Mouse (Mus musculus): ENCODE data around the gene Rai1. TPM values are rescaled to one million over a fixed set of nuclear protein-coding genes. Genes with fewer than 3 reads are reported as not detected.

The Rai1 gene
- 10 to 100 TPM; 12.2 to 24.5 TPM for polyA plus RNA-seq (2012; fragmentation: generic; extraction: Trizol)

DNA sequence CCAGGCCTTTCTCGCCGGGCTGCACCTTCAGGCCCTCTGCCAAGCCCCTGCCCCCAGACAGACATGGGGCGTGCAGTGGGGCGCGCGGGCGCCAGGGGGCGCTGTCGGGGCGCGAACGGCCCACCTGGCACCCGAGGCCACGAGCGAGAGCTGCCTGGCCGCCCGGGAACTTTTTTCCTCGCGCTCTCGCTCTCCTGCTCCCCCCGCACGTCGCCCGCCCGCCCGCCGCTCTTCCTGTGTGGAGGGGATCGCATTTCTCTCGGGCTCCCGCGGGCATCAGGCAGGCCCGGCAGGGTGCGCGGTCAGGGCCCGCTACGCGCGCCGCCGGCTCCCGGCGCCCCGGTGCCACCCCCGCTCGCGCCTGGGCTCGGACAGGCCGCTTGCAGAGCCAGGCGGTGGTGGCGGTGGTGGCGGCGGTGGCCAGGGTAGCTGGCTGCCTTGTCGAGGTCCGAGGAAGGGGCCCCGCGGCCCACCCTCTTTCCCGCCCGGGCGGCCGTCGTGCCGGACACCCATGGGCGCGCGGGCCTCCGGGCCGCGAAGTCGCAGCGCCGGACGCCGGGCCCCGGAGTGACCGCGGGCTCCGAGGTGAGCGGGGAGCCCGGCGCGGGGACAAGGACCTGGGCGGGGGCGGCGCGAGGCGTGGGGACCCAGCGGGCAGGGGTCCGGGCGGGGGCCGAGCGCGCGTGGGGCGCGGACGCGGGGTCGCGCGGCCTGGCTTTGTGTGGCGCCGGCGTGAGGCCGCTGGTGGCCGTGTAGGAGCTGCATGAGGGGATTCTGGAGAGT, at the start of gene Rai1:
Rai1 (plus strand) TSS at position 204 of the 783 bp plus-strand sequence.

GRCm38 (mm10) chr11:60222469-60223236, 117.8 kb downstream of the Rai1 start, which contains the start of gene Srebf1:
Gene Srebf1, minus strand, starts transcription at chr11:60222581.

Other genes starting within 250 kb of the Rai1 start
- gene Med9, start 156.8 kb upstream of the Rai1 start, polyA plus RNA-seq (2012; fragmentation: generic; extraction: Trizol), result 10 to 100 TPM; 27.3 to 40.5 TPM
- gene Rasd1, start 140.1 kb upstream of the Rai1 start, polyA plus RNA-seq (2012; fragmentation: generic; extraction: Trizol), result under 1 TPM in 1 of 2 experiments, not detected in 1; 0.09 TPM
- gene Pemt, start 58.5 kb upstream of the Rai1 start, polyA plus RNA-seq (2012; fragmentation: generic; extraction: Trizol), result 10 to 100 TPM; 19.6 to 52.3 TPM
- gene Srebf1, start 117.6 kb downstream of the Rai1 start, polyA plus RNA-seq (2012; fragmentation: generic; extraction: Trizol), result 10 to 100 TPM; 10.1 to 40.5 TPM
- 10 to 100 TPM; 10.0 to 33.7 TPM for gene Tom1l2, start 247.9 kb downstream of the Rai1 start, polyA plus RNA-seq (2012; fragmentation: generic; extraction: Trizol)
- under 1 TPM; 0.01 to 0.30 TPM for gene Drc3, start 248.3 kb downstream of the Rai1 start, polyA plus RNA-seq (2012; fragmentation: generic; extraction: Trizol)

All from C3H10T1/2 (cell line).